Mouse (Mus musculus) CH12.LX (cell line): ENCODE measurements around the gene Rtbdn. TPM values are rescaled to one million over a fixed set of nuclear protein-coding genes. Genes with fewer than 3 reads are reported as not detected.

Experiments
- DNase-seq: peaks from one replicate; pipeline ENCODE4 v3.0.0-alpha.2; 2013; ENCODE audit errors: extremely low read depth
- H3K27ac ChIP-seq: 2 replicates; pipeline ENCODE4 v1.5.1; 2012; ENCODE audit warnings: low read depth, mild to moderate bottlenecking, control low read depth, moderate library complexity; ENCODE audit not compliant: insufficient read depth
- H3K27me3 ChIP-seq: replicated peaks from 2 replicates; pipeline ENCODE3; 2012; ENCODE audit warnings: inconsistent platforms
- H3K36me3 ChIP-seq, 2 experiments: replicated peaks in 1 of 2; 2 replicates each; pipeline versions ENCODE3 to v1.6.1; 2012; ENCODE audit warnings: inconsistent platforms in 1 of 2, low read length in 1 of 2, mild to moderate bottlenecking in 1 of 2, mixed read lengths in 1 of 2, moderate library complexity in 1 of 2; ENCODE audit not compliant: control insufficient read depth in 1 of 2, insufficient read depth in 1 of 2
- H3K4me1 ChIP-seq, 2 experiments: 2 replicates each; pipeline ENCODE4 v1.6.1; 2012; ENCODE audit warnings: inconsistent platforms in 1 of 2, moderate library complexity in 1 of 2; ENCODE audit not compliant: insufficient read depth in 2 of 2, control insufficient read depth in 1 of 2
- H3K4me2 ChIP-seq: 2 replicates; pipeline ENCODE4 v1.6.1; 2012; ENCODE audit warnings: low read depth, mild to moderate bottlenecking, control low read depth; ENCODE audit not compliant: poor library complexity, insufficient read depth, severe bottlenecking
- H3K4me3 ChIP-seq, 3 experiments: fragments of 150-350 bp in 1 of 3; sonication (generic) in 1 of 3; replicated peaks in 1 of 3; 2 replicates each; pipeline versions ENCODE3 to v1.5.1; 2011 to 2012; ENCODE audit warnings: low read depth in 2 of 3, low read length in 2 of 3, mild to moderate bottlenecking in 2 of 3, moderate library complexity in 2 of 3, control low read depth in 1 of 3, improper control_type of control experiment in 1 of 3, inconsistent platforms in 1 of 3, mixed read lengths in 1 of 3; ENCODE audit not compliant: poor library complexity in 1 of 3
- H3K79me2 ChIP-seq: replicated peaks from 2 replicates; pipeline ENCODE4 v1.6.1; 2012; ENCODE audit warnings: mild to moderate bottlenecking, moderate library complexity; ENCODE audit not compliant: control insufficient read depth, poor library complexity, insufficient read depth, severe bottlenecking; ENCODE audit errors: extremely low read depth
- H3K9ac ChIP-seq: 2 replicates; pipeline ENCODE4 v1.6.1; 2012; ENCODE audit warnings: low read depth, mild to moderate bottlenecking, control low read depth, moderate library complexity; ENCODE audit not compliant: insufficient read depth
- H3K9me3 ChIP-seq: replicated peaks from 2 replicates; pipeline ENCODE3; 2012; ENCODE audit warnings: low read length, inconsistent platforms, mixed read lengths
- CHD1 ChIP-seq: IDR thresholded peaks from 2 replicates; pipeline ENCODE4 v1.6.1; 2012; ENCODE audit warnings: low read depth, low read length, improper control_type of control experiment, inconsistent platforms
- ELF1 ChIP-seq: IDR thresholded peaks from 2 replicates; pipeline ENCODE4 v1.6.1; 2014; ENCODE audit warnings: low read depth, mild to moderate bottlenecking, inconsistent platforms, low read length, improper control_type of control experiment
- ETS1 ChIP-seq: conservative IDR thresholded peaks from 2 replicates; pipeline ENCODE4 v1.6.1; 2012; ENCODE audit warnings: low read depth, mild to moderate bottlenecking, inconsistent platforms, low read length, improper control_type of control experiment, moderate library complexity
- HCFC1 ChIP-seq: IDR thresholded peaks from 2 replicates; pipeline ENCODE4 v1.6.1; 2012; ENCODE audit warnings: low read depth, mild to moderate bottlenecking, inconsistent platforms, low read length, improper control_type of control experiment
- MAFK ChIP-seq: IDR thresholded peaks from 2 replicates; pipeline ENCODE4 v1.6.1; 2011; ENCODE audit warnings: low read length, improper control_type of control experiment; ENCODE audit not compliant: insufficient replicate concordance
- MXI1 ChIP-seq: IDR thresholded peaks from 2 replicates; pipeline ENCODE4 v1.6.1; 2011; ENCODE audit warnings: mild to moderate bottlenecking, low read depth, low read length, improper control_type of control experiment
- NELFE ChIP-seq: IDR thresholded peaks from 2 replicates; pipeline ENCODE4 v1.6.1; 2011; ENCODE audit warnings: low read depth, low read length, improper control_type of control experiment
- NRF1 ChIP-seq: IDR thresholded peaks from 2 replicates; pipeline ENCODE4 v1.6.1; 2014; ENCODE audit warnings: low read depth, mild to moderate bottlenecking, inconsistent platforms, low read length, improper control_type of control experiment, moderate library complexity
- POLR2A ChIP-seq: IDR thresholded peaks from 2 replicates; pipeline ENCODE4 v1.6.1; 2011; ENCODE audit warnings: low read depth, mild to moderate bottlenecking, improper control_type of control experiment, low read length
- RAD21 ChIP-seq: IDR thresholded peaks from 2 replicates; pipeline ENCODE4 v1.6.1; 2011; ENCODE audit warnings: low read depth, mild to moderate bottlenecking, low read length, improper control_type of control experiment, moderate library complexity
- RCOR1 ChIP-seq: conservative IDR thresholded peaks from 2 replicates; pipeline ENCODE4 v1.6.1; 2012; ENCODE audit warnings: low read depth, mild to moderate bottlenecking, inconsistent platforms, low read length, improper control_type of control experiment
- SIN3A ChIP-seq: IDR thresholded peaks from 2 replicates; pipeline ENCODE4 v1.6.1; 2012; ENCODE audit warnings: low read length, improper control_type of control experiment, inconsistent platforms
- SMC3 ChIP-seq: IDR thresholded peaks from 2 replicates; pipeline ENCODE4 v1.6.1; 2011; ENCODE audit warnings: low read depth, low read length, improper control_type of control experiment
- UBTF ChIP-seq: IDR thresholded peaks from 2 replicates; pipeline ENCODE4 v1.6.1; 2012; ENCODE audit warnings: low read depth, mild to moderate bottlenecking, inconsistent platforms, low read length, improper control_type of control experiment, moderate library complexity
- ZC3H11A ChIP-seq: IDR thresholded peaks from 2 replicates; pipeline ENCODE4 v1.6.1; 2012; ENCODE audit warnings: low read depth, mild to moderate bottlenecking, inconsistent platforms, low read length, improper control_type of control experiment
- ZMIZ1 ChIP-seq: IDR thresholded peaks from 2 replicates; pipeline ENCODE4 v1.6.1; 2012; ENCODE audit warnings: low read depth, mild to moderate bottlenecking, inconsistent platforms, low read length, improper control_type of control experiment
- dilution Hi-C: fragments of 300-500 bp; cut with MboI; formaldehyde crosslinking; loops from 2 replicates; pipeline ENCODE4 v1.14.3; 2020; ENCODE audit warnings: low sequenced_read_pairs; ENCODE audit not compliant: extremely low pct_unique_long_range_greater_than_20kb, extremely low pct_ligation_motif_present
- in situ Hi-C: fragments of 300-500 bp; cut with MboI; formaldehyde crosslinking; loops from 3 replicates; pipeline ENCODE4 v1.14.3; 2019; ENCODE audit warnings: low sequenced_read_pairs, low pct_ligation_motif_present, low pct_unique_long_range_greater_than_20kb, mixed read lengths
- polyA plus RNA-seq: library from polyadenylated mRNA; unstranded; fragments of >175 nt; gene quantifications from 2 replicates; pipeline ENCODE4 v1.2.1, GENCODE M21; 2012; ENCODE audit warnings: low read depth; ENCODE audit not compliant: insufficient read length
- total RNA-seq, 2 experiments: library from RNA; depleted of rRNA; stranded (reverse); fragments of 300-350 nt in 1 of 2; fragments of >200 nt in 1 of 2; gene quantifications; 2 replicates each; pipeline ENCODE4 v1.2.3; 2012 to 2014

Gene Rtbdn
- total and polyA plus RNA-seq, 3 experiments, result 0.21 to 1.8 TPM; not detected in 1

DNA sequence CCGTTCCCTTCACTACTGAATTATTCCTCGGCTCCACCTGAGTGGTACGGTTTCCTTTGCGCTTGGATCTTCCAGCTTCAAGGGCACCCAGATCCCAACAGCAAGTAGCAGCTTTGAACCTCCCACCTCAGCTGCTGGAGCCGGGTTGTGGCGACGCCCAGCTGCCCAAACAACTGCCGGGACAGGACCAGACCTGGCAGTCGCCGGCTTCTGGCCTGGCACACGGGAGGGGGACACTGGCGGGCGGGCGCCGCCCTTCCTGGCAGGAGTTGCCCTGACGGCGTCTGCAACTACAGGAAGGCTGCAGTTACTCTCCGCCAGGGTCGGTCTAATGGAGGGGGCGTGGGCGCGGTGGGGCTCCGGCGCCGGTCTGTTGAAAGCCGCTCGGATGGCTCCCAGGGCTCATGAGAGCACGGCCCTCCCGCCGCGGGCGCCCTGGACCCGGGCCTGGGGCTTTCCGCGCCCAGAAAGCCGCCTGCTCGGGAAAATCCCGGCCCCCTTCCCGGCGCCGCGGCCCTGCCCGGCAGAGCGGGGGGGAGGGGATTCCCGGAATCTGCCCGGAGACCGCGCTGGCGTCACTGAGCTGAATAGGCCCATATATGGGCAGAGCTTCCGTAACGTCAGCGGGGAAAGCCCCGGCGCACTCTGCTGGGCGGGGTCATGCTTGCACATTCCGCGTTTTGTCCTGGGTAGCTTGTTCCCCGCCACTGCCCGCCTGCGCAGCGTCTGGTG lies 29.4 kb downstream of the Rtbdn start (continued):
- TF ChIP-seq NRF1, result peak; percentile 78
- peak; percentile 91 for TF ChIP-seq MXI1
- peak; percentile 95 for TF ChIP-seq UBTF
- no peak for TF ChIP-seq RAD21
- TF ChIP-seq HCFC1, result peak; percentile 64
- peak; percentile 79; the same call in 1 of the 2 replicates for TF ChIP-seq POLR2A
- peak; percentile 65; the same call in 1 of the 2 replicates for TF ChIP-seq MAFK
- peak; percentile 96 for TF ChIP-seq SIN3A
- peak; percentile 97 for TF ChIP-seq ETS1
- peak; percentile 89 for TF ChIP-seq ZMIZ1
- peak; percentile 40 for TF ChIP-seq SMC3
- TF ChIP-seq ELF1, result peak; percentile 81
- TF ChIP-seq RCOR1, result peak; percentile 78
- TF ChIP-seq ZC3H11A, result no peak
- TF ChIP-seq, all 38 proteins: peak for 25

DNA sequence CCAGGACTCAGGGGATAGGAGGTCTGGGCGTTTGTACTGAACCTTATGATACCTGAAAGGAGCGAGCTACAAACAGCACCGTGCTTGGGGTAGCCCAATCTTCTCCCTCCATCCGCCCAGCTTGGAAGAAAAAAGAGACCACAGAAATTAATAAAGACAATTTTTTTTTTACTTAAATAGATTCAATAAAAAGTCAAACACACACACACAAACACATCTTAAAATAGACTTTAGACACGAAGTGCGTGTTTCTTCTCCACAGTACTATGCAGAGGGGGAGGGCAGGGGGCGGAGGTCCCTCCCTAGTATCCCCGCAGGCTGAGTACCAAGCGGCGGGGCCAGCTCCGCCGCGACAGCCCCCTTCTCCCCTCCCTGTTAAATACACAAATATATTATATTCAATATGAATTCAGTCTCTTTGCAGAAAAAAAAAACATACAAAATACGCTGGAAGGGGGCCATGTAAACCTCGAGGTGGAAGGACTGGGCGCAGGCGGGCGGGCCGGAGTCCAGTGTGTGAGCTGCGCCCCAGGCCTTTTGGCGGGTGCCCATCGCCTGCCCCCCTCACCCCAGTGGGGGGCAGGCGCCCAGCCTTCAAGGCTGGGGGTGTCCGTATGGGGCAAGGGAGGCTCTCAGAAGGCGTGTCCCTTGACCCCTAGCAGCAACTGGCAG lies 30.1 kb downstream of the Rtbdn start:
- H3K27ac ChIP-seq, result peak overlapping the region; percentile 93
- in situ Hi-C loops, result no loop called here
- DNase-seq, result no peak
- peaks cover 20% of the 10 kb centered on the region for H3K79me2 ChIP-seq
- no peaks in the 10 kb centered on the region for H3K27me3 ChIP-seq
- no peak overlapping the region for H3K4me2 ChIP-seq
- peak overlapping the region; percentile 82 to 94 (median 92) for H3K4me3 ChIP-seq
- TF ChIP-seq ETS1 (no peak), NELFE (0 out of 2 replicates have a peak, but pooled peaks have one; percentile 15), CHD1 (peak; percentile 96)
- peak overlapping the region; percentile 81 for H3K9ac ChIP-seq
- peaks cover 5 to 29% of the 10 kb centered on the region in 2 experiments for H3K4me1 ChIP-seq
- dilution Hi-C loops, result no loop called here
- peaks cover 13 to 24% of the 10 kb centered on the region in 2 experiments for H3K36me3 ChIP-seq
- H3K9me3 ChIP-seq, result no peaks in the 10 kb centered on the region
